Mouse (Mus musculus): Measurements from ENCODE around the gene Rasgrp2. TPM values are rescaled to one million over a fixed set of nuclear protein-coding genes. Genes with fewer than 3 reads are reported as not detected.

Gene Rasgrp2
- polyA plus RNA-seq, 1 experiment: 696 TPM

GRCm38 (mm10) chr19:6401951-6402350 lies 2.8 kb downstream of the Rasgrp2 start:
- peak overlapping the region; percentile 93 for H3K4me3 ChIP-seq (replicated peaks)
- no peaks in the 10 kb centered on the region for H3K9me3 ChIP-seq
- H3K4me1 ChIP-seq: peaks cover 92% of the 10 kb centered on the region
- TF ChIP-seq FLI1 (IDR thresholded peaks at IDR 0.05; ENCODE audit: low read length): no peak
- TF ChIP-seq GATA1 (IDR thresholded peaks at IDR 0.05; ENCODE audit: borderline replicate concordance, low read length): no peak
- H3K27me3 ChIP-seq (replicated peaks): peaks cover 50% of the 10 kb centered on the region
- H3K36me3 ChIP-seq (replicated peaks; ENCODE audit: low read length): peaks cover 54% of the 10 kb centered on the region

- Histone ChIP-seq H3K4me3 (replicated peaks) (peak overlapping the region; percentile 93), H3K27me3 (replicated peaks) (peaks cover 43% of the 10 kb centered on the region), H3K9me3 (no peaks in the 10 kb centered on the region), H3K4me1 (peaks cover 92% of the 10 kb centered on the region), H3K36me3 (replicated peaks; ENCODE audit: low read length) (peaks cover 71% of the 10 kb centered on the region)
- TF ChIP-seq GATA1 (IDR thresholded peaks at IDR 0.05; ENCODE audit: borderline replicate concordance, low read length) (no peak), FLI1 (IDR thresholded peaks at IDR 0.05; ENCODE audit: low read length) (no peak)
These were observed 4.7 kb downstream of the Rasgrp2 start for GRCm38 (mm10) chr19:6403869-6404268.

GRCm38 (mm10) chr19:6405433-6405832 lies 6.3 kb downstream of the Rasgrp2 start:
- Histone ChIP-seq H3K27me3 (replicated peaks) (peaks cover 34% of the 10 kb centered on the region), H3K4me3 (replicated peaks) (no peak overlapping the region), H3K4me1 (peaks cover 84% of the 10 kb centered on the region), H3K9me3 (no peaks in the 10 kb centered on the region), H3K36me3 (replicated peaks; ENCODE audit: low read length) (peaks cover 85% of the 10 kb centered on the region)
- no peak for TF ChIP-seq GATA1 (IDR thresholded peaks at IDR 0.05; ENCODE audit: borderline replicate concordance, low read length)
- TF ChIP-seq FLI1 (IDR thresholded peaks at IDR 0.05; ENCODE audit: low read length): no peak

- peaks cover 25% of the 10 kb centered on the region for H3K27me3 ChIP-seq (replicated peaks)
- peaks cover 72% of the 10 kb centered on the region for H3K4me1 ChIP-seq
- no peak for TF ChIP-seq GATA1 (IDR thresholded peaks at IDR 0.05; ENCODE audit: borderline replicate concordance, low read length)
- TF ChIP-seq FLI1 (IDR thresholded peaks at IDR 0.05; ENCODE audit: low read length): no peak
- H3K4me3 ChIP-seq (replicated peaks): no peak overlapping the region
- peaks cover 99% of the 10 kb centered on the region for H3K36me3 ChIP-seq (replicated peaks; ENCODE audit: low read length)
- H3K9me3 ChIP-seq: no peaks in the 10 kb centered on the region
These were observed 8.0 kb downstream of the Rasgrp2 start for GRCm38 (mm10) chr19:6407109-6407508.

- TF ChIP-seq GATA1 (IDR thresholded peaks at IDR 0.05; ENCODE audit: borderline replicate concordance, low read length) (no peak), FLI1 (IDR thresholded peaks at IDR 0.05; ENCODE audit: low read length) (no peak)
- no peak overlapping the region for H3K4me3 ChIP-seq (replicated peaks)
- peaks cover 19% of the 10 kb centered on the region for H3K27me3 ChIP-seq (replicated peaks)
- no peaks in the 10 kb centered on the region for H3K9me3 ChIP-seq
- H3K36me3 ChIP-seq (replicated peaks; ENCODE audit: low read length): peaks cover 99% of the 10 kb centered on the region
- H3K4me1 ChIP-seq: peaks cover 69% of the 10 kb centered on the region
These were observed 8.8 kb downstream of the Rasgrp2 start for GRCm38 (mm10) chr19:6407816-6408510.

- no peak for TF ChIP-seq GATA1 (IDR thresholded peaks at IDR 0.05; ENCODE audit: borderline replicate concordance, low read length)
- no peak for TF ChIP-seq FLI1 (IDR thresholded peaks at IDR 0.05; ENCODE audit: low read length)
- Histone ChIP-seq H3K4me1 (peaks cover 69% of the 10 kb centered on the region), H3K4me3 (replicated peaks) (no peak overlapping the region), H3K36me3 (replicated peaks; ENCODE audit: low read length) (peaks cover 99% of the 10 kb centered on the region), H3K9me3 (no peaks in the 10 kb centered on the region), H3K27me3 (replicated peaks) (peaks cover 17% of the 10 kb centered on the region)
These were observed 9.6 kb downstream of the Rasgrp2 start for GRCm38 (mm10) chr19:6408749-6409148.

- TF ChIP-seq GATA1 (IDR thresholded peaks at IDR 0.05; ENCODE audit: borderline replicate concordance, low read length): no peak
- no peak for TF ChIP-seq FLI1 (IDR thresholded peaks at IDR 0.05; ENCODE audit: low read length)
- H3K4me3 ChIP-seq (replicated peaks): no peak overlapping the region
- H3K27me3 ChIP-seq (replicated peaks): peaks cover 13% of the 10 kb centered on the region
- H3K9me3 ChIP-seq: no peaks in the 10 kb centered on the region
- H3K36me3 ChIP-seq (replicated peaks; ENCODE audit: low read length): peaks cover 99% of the 10 kb centered on the region
- H3K4me1 ChIP-seq: peaks cover 68% of the 10 kb centered on the region
These were observed 10.0 kb downstream of the Rasgrp2 start for GRCm38 (mm10) chr19:6409176-6409575.

GRCm38 (mm10) chr19:6409936-6410335 lies 10.8 kb downstream of the Rasgrp2 start:
- no peak overlapping the region for H3K4me3 ChIP-seq (replicated peaks)
- TF ChIP-seq GATA1 (IDR thresholded peaks at IDR 0.05; ENCODE audit: borderline replicate concordance, low read length): no peak
- no peak for TF ChIP-seq FLI1 (IDR thresholded peaks at IDR 0.05; ENCODE audit: low read length)
- H3K27me3 ChIP-seq (replicated peaks): peaks cover 9% of the 10 kb centered on the region
- H3K4me1 ChIP-seq: peaks cover 64% of the 10 kb centered on the region
- no peaks in the 10 kb centered on the region for H3K9me3 ChIP-seq
- peaks cover 99% of the 10 kb centered on the region for H3K36me3 ChIP-seq (replicated peaks; ENCODE audit: low read length)

- Histone ChIP-seq H3K9me3 (no peaks in the 10 kb centered on the region), H3K36me3 (replicated peaks; ENCODE audit: low read length) (peaks cover 88% of the 10 kb centered on the region), H3K4me3 (replicated peaks) (no peak overlapping the region), H3K27me3 (replicated peaks) (peaks cover 29% of the 10 kb centered on the region), H3K4me1 (peaks cover 70% of the 10 kb centered on the region)
- TF ChIP-seq FLI1 (IDR thresholded peaks at IDR 0.05; ENCODE audit: low read length) (no peak), GATA1 (IDR thresholded peaks at IDR 0.05; ENCODE audit: borderline replicate concordance, low read length) (no peak)
These were observed 13.7 kb downstream of the Rasgrp2 start for GRCm38 (mm10) chr19:6412798-6413197.

- TF ChIP-seq GATA1 (IDR thresholded peaks at IDR 0.05; ENCODE audit: borderline replicate concordance, low read length): no peak
- TF ChIP-seq FLI1 (IDR thresholded peaks at IDR 0.05; ENCODE audit: low read length): no peak
These were observed 16.3 kb downstream of the Rasgrp2 start for GRCm38 (mm10) chr19:6415454-6415853.

More at GRCm38 (mm10) chr19:6415454-6415853, 16.3 kb downstream of the Rasgrp2 start:
- H3K4me1 ChIP-seq: peaks cover 70% of the 10 kb centered on the region
- H3K4me3 ChIP-seq (replicated peaks): no peak overlapping the region
- H3K27me3 ChIP-seq (replicated peaks): peaks cover 55% of the 10 kb centered on the region
- H3K36me3 ChIP-seq (replicated peaks; ENCODE audit: low read length): peaks cover 63% of the 10 kb centered on the region
- no peaks in the 10 kb centered on the region for H3K9me3 ChIP-seq

Data from megakaryocyte, embryonic 14.5 days (primary cell).